Mouse (Mus musculus) frontal cortex, postnatal 25 days (tissue): Measurements from ENCODE around the gene Exoc3l.

Experiments
- DNase-seq, 2 experiments: peaks; one replicate each; pipeline ENCODE4 v3.0.0; 2022; ENCODE audit warnings: low spot score in 2 of 2

The Exoc3l gene

DNA sequence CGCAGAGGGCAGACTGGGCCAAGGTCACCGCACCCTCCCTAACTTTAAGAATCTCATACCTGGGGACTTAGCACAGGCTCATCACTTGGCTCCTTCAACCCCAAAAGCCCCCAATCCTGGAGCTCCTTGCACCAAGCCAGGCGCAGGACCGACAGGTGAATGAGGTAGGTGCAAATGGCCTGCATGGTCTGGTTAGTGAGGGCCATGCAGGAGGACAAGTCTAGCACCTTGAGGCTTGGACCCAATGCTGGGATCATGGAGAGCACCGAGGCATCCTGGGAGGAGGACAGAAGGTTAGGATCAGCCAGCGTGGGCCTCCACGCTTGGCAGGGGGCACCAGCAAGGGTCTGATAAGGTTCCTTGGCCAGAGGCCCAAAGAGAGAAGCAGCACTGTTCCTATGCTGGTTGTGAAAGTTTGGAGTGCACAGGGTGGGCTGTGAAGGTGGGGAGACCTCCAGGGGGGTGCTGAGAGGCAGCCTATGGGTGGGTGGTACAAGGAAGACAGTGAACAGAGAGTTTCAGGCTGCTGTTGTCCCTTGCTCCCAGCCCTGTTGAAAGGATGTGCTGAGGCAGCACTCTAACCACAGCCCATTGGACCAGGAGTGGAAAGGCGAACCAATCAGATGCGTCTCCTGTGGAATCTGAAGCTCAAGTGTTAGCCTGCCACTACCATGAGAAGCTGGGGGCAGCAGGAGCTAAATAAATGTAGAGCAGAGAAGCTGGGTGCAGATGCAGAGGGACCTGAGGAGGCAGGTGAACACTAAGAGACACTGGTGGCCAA lies 17.9 kb upstream of the Exoc3l start:
- DNase-seq, result no peak

DNA sequence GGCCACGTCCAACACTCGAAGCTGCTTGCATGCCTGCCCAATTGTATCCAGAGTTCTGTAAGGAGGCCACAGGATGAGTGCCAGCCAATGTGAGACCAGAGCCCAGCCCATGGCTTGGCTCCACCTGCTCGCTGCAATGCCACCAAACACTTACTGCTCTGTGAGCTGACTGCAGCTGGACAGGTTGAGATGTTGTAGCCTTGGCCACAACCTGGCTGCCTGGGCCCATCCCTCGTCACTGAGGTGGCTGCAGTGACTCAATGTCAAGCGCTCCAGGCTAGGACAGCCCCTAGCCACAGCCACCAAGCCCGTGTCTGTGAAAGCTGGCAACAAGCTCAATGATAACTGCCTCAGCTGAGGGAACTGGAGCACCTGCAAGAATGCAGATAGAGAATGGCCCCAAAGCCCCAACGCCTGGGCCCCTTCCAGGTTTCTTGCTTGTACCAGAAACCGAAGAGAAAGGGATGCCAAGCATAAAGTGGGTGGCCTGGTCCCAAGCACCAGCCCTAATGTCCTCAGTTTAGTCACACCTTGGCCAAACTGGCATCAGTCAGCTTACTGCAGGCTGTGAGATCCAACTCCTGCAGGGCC lies 17.1 kb upstream of the Exoc3l start:
- DNase-seq, result no peak

DNA sequence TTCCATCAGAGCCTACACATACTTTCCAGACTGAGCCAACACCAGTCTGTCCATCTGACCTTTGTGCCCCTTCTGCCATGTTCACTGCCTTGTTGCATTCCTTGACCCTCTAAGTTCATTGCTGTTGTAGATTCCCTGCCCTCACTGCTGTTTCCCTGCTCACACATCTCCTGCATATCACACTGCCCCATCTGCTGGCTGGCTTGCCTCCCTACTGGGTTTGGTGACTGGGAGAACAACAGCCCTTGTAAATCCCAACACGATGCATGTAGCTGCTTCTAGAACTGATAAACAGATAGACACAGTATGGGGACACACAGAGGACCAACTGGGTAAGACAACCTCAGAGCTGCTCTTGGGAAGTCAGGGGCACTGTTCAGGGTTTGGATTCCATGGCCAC lies 15.8 kb upstream of the Exoc3l start:
- DNase-seq, result no peak

DNA sequence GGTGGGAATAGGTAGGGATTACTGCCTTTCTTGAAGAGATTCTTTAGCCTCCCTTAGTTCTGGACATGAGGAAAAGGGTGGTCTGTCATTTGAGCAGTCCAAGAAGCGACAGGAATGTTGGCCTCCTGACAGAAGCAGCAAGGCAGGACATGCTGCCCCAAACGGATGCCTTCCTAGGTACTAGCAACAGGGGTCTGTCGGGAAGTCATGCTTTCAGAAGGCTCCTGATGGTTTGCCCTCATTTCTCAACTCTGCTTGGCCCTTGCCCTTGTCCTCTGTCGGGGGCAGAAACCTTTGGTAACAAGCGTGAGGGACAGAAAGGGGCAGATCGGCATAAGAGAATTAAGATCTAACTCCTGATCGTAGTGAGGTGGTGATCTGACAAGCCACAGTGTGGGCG lies 14.2 kb upstream of the Exoc3l start:
- DNase-seq, result no peak

DNA sequence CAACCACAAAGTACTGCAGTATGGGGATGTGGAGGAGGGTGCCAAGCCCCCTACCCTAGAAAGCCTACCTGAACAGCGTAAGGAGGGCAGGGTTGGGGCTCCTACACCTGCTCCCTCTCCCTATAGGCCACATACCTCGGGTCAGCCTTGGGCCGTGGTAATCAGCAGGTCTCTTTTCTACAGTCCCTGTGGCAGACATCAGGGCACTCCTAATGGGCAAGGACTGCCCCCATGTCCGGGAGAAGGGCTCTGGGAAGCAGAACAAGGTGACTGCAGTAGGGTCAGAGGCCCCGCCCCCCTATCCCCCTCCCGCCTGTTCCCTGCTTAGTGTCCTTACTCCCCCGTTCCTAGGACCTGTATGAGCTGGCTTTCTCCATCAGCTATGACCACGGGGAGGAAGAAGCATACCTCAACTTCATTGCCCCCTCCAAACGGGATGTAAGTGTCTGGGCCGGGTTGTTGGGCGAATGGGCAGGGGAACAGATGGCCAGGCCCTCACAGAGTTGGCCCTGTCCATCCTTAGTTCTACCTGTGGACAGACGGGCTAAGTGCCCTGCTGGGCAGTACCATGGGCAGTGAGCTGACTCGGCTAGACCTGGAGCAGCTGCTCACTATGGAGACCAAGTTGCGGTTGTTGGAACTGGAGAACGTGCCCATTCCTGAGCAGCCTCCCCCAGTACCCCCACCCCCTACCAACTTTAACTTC lies 13.4 kb upstream of the Exoc3l start:
- DNase-seq, result no peak

DNA sequence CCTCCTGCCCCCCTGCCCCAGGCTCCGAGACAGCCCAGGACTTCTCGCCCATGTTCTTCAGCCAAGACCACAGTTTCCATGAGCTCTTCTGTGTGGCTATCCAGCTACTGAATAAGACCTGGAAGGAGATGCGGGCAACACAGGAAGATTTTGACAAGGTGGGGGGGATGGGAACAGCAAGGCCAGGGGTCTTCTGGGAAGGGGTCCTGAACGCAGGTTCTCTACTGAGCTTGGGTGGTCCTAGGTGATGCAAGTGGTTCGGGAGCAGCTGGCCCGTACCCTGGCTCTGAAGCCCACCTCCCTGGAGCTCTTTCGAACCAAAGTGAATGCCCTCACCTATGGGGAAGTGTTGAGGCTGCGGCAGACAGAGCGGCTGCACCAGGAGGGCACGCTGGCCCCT lies 12.5 kb upstream of the Exoc3l start:
- DNase-seq, result no peak

DNA sequence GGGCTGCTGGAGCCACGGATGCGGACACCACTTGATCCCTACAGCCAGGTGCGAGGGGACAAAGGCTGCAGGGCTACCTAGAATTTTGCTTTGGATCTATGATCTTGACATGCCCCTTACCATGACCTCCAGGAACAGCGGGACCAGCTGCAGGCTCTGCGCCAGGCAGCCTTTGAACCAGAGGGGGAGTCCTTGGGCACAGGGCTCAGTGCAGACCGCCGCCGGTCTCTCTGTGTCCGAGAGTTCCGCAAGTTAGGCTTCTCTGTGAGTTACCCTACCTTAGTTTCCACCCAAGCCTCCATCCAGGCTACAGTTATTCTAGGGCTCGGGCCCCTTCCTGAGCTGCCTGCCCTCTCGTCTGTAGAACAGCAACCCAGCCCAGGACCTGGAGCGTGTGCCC lies 11.8 kb upstream of the Exoc3l start:
- DNase-seq, result no peak

DNA sequence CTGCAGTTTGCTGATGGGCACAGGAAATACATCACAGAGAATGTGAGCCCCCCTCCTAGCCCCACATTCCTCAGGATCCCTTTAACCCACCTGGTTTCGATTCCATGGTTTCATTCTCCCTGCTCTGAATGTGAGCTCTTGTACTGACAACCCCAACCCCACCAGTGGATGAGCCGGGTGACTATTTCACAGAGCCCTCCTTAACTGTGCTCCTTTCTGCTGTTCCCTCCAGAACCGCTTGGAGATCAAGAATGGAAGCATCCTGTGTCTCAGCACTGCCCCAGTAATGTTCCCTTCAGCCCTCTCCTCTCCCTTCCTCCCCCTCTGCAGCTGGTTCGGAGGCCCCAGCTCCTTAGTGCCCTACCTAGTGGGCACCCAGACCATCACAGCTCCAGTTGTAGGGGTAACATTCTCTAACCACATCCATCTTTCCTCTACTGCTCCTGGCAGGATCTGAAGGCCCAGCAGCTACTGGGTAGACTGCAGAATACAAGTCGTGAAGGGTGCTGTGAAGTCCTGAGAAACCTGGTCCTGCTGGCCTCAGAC lies 10.3 kb upstream of the Exoc3l start:
- DNase-seq, result no peak

DNA sequence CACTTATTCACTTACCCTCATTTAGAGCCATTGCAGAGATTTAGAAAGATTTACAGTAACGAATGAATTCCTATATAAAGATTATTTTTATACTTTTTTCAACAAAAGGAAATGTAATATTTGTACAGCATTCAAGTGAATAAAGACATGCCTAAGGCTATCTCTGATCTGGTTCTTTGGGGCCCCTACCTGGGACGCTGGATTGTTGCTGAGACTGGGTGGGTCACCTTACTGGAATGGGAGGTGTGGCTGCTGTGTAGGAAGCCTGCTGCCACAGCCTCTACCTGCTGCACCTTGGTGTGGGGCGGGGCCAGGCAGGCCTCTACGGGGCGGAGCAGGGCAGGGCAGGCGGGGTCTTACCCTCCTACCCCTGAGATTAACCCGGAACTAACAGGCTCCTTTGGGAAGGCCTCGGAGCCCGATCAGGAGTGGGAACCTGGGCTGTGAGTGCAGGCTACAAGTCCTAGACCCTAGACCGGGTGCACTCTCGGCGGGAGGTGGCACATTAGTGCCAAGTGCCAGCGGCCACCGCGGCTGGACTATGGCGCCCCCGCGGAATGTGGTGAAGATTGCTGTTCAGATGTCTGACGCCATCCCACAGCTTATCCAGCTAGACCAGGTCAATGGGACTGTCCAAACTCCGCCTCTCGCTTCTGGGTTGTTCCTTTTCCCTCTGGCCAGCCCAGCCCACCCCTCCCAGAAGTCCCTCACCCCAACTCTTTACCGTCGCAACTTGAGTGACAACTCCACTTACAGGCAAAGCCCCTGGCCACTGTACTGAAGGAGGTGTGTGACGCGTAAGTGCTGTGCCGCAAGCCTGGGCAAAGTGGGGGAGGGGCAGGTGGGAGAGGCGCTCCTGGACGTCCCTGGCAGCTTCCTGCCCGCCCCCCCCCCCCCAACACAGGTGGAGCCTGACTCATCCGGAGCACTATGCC lies 9.6 kb upstream of the Exoc3l start, which contains the start of gene Elmo3:
TSS of gene Elmo3 (plus strand) at position 391 of the 935 bp plus-strand sequence.
- peak in 1 of 2 experiments; percentile 35 for DNase-seq

DNA sequence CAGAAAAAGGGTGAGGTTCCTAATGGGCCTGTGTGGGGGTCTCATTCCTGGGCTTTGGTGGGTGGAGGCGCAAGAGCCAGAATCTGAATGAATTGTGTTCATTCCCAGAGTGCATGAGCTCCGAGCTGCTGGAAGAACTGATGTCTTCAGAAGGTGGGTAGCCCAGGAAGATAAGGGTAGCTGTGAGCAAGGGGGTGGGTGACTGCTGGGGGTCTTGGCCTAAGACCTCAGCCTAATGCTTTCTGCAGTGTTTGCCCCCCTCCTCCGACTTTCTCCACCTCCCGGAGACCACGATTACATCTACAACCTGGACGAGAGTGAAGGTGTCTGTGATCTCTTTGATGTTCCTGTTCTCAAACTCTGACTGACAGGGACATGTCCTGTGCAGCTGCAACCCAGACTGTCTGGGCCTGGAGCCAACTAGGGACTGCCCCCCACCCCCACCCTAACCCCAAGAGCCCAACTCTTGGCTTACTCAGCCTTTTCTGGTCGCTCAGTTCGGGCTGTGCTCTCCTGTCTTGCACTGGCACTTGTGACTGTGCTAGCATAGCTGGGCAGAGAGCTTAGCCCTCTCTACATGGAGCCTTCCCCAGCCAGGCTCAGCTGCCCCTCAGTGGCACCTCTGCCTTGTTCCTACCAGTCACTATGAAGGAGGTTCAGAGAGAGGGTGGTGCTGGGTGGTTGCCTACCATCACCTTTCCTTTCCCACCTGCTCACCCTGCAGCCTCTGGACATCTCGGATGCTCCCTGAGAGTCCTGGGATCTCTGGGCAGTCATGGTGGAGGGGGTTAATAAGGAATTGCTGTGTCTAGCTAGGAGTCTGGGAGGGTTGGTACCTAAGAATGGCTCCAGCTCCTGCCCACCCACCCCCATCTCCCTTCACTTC lies 8.7 kb upstream of the Exoc3l start:
- no peak for DNase-seq

DNA sequence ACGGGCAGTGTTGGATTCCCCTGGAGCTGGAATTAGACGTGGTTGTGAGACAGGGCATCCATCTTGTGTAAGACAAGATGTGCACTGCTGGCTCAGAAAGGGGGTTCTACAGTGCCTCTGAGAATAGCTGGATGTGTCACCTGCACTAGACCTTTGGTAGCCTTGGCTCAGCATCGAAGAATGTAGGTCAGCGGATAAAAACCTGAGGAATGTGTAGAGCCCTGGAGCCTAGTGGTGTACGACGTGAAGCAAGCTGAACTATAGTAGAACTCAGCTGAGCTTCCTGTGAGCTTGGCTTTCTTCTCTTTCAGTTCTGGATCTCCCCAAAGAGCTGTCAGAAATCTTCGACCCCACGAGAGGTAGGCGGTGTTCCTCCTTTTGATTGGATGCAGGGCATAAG lies 8.0 kb upstream of the Exoc3l start:
- no peak for DNase-seq

DNA sequence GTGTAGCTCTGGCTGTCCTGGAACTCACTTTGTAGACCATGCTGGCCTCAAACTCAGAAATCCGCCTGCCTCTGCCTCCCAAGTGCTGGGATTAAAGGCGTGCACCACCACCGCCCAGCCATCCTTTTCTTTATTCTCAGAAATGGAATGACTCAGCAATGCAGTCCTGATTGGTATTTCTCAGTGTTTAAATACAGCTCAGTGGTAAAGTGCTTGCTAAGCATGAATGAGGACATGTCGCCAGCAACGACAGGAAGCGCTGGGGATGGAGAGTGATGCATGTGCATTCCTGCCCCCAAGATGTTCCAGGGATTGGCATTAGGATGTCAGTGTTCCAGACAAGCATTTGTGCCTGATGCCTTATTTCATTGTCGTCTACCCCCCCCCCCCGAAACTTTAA lies 7.5 kb upstream of the Exoc3l start:
- DNase-seq, result no peak

DNA sequence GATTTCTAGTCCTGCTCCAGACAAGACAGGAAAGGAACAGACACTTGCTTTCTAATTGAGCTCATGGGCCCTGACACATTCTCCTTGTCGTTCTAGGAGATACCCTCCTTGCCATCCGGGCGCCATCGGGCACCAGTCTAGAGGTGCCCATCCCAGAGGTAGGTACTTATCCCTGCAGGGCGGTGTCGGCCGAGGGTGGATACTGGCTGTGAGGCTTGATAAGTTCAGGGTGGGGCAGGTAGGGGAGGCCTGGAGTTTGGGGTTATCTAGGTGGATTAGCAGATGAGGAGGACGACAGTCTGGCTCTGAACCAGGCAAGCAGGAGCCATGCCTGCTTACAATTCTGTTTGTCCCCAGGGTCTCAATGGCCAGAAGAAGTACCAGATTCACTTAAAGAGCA lies 4.1 kb upstream of the Exoc3l start:
- no peak for DNase-seq

DNA sequence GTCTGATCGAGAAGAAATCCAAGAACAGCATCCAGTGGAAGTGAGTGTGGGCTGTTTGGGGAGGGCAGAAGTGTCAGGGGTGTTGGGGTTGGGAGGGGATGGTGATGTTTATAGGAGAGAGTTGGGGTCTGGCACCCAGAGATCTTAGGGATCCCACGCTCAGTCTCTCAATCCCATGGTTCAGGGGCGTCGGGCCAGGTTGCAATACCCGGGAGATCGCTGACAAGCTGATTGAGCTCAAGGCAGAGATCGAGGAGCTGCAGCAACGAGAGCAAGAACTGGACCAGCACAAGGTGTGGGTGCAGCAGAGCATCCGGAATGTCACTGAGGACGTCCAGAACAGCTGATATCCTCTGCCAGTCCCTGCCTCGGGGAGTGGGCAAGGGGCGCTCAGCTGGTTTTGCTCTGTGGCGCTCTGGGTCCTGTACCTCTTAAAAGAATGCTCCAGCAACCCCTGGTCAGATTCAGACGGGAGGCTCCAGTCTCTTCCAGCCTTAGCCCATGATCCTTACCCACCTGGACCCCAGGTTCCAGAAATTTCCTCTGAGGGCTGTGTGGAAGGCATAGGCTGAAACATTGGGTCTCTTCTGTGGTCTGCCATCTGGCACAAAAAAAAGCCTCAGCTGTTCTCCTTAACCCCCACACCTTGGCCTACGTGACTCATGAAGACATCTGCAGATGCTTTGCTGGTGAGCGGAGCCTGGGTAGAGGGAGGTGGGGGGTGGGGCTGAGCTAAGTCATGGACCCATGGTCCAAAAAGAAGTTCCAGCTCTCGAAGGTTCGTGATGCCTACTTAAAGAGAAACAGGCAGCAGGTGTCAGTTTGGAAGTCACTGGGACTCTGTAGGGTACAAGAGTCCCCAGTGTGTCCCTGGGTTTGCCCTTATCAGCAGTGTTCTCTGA lies 2.7 kb upstream of the Exoc3l start:
- DNase-seq, result no peak

DNA sequence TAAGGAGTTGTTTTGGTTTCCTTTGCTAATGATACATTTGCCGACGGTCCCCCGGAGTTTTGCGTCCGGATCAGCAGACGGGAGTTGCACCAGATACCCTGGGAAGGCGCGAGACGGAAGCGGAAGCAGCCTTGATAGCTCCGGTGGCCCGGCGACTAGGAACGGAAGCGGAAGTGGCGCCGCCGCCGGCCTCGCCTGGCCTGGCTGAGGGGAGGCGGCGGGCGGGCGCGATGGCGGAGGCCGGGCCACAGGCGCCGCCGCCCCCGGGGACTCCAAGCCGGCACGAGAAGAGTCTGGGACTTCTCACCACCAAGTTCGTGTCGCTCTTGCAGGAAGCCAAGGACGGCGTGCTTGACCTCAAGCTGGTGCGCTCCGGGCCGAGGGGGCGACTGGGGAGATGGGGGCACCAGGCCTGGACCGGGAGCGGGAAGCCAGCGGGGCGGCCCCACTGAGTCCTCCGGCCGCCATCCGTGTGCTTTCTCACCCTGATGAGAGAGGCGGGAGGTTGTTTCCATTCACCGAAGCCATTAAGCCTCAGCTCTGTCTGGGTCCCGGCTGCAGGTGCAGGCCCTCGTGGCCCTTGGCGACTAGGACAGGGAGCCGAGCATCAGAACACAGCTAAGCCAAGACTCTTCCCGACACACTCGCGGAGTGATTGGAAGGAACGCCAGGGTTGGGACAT lies 1.8 kb upstream of the Exoc3l start, which contains the start of gene E2f4:
TSS of gene E2f4 (plus strand) at position 153 of the 682 bp plus-strand sequence.
- peak; percentile 72 to 89 for DNase-seq

DNA sequence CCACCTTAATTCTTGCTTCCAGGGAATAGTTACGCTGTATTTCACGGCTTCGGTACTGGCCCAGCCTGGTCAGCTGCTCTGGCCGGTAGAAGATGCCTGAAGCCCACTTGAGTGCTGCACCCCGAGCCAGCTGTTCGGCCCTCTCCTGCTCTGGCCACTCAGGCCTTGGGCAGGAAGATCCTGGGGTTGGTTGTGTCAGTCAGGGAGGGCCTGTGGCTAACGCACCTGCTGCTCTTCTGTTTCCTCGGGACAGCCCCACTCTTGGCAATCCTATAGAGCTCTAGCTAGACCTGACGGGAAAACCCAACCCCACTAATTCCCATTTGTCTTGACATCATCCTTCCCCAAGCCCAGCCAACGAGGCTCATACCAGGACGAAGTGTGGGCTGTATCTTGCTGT lies 645 bp downstream of the Exoc3l start:
- DNase-seq, result no peak

DNA sequence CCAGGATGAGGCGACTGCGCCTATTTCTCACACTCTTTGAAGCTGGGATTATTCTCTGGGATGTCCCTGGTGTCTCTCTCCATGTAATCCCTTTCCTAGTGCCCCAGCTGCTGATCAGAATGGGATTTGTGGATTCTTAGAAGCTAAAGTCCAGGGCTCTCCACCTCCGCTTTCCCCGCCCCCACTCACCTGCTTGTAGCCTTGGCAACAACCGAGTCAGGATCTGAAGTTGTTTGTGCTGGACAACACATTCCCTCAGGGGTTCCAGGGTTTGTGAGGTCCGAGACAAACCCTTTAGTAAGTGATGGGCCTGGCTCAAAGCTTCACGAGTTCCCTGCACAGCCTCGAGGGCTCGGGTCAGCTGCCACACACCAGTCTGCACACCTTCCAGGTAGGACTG lies 1.1 kb downstream of the Exoc3l start:
- no peak for DNase-seq

DNA sequence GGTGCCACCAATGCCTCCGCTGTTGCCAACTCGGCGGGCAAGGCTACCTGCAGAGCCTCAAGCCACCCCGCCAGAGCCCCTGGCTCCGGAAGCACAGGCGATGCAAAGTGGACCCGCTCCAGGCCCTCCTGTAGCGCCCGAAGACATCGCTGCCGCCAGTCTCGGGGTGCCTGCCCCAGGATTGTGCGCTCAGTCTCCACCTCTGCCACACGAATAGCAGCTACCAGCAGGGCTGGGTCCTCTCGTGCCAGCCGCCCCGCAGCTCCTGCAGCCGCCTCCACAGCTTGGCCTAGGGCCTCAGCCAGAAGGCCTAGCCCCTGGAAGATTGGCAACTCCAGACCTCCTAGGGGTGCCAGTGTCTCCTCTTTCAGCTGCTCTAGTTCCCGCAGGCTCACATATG lies 2.5 kb downstream of the Exoc3l start:
- DNase-seq, result no peak

DNA sequence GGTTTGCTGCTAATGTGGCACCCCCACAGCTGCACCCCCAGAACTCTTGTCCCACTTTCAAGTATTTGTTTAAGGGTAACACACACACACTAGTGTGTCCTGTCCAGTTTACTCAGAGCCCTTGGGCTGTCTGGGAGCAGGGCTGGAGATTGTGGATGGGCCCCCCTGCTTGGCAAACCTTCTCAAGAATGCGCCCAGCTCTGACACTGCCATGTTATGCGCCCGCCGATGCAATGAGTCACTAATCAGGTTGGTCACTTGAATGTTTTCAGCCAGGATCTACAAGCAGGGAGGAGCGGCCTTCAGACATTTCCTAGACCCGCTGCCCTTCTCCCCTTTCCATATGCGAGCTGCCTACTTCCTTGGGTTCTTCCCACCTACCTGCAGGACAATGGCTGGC lies 3.4 kb downstream of the Exoc3l start:
- no peak for DNase-seq
